Comparison of ENCODE assay signal across 12 mouse cellular contexts in genomic region chr9:61707875-61708274, GRCm38 (mm10).
DNase-seq lines count a peak whose midpoint lies in the region.
"Had no signal": no experiment of that assay in that cellular context is flagged by ENCODE, and none has a peak within 500 bp of the region (broad histone marks: within the 10 kb centered on the region; RNA-seq: fewer than 3 reads in every experiment).

No protein-coding gene starts in this region.

- DNase-seq in adrenal gland, postnatal 14 days: peak; percentile 28
- no peak for DNase-seq in adrenal gland, postnatal 25 days
- peak; percentile 90 for DNase-seq in CD4-positive, CD25-positive, alpha-beta regulatory T cell, adult 2 months (ENCODE audit: low read depth, low spot score)
- DNase-seq in limb, embryonic 10.5 days (ENCODE audit: low spot score): no peak
- peak; percentile 36 to 48 for DNase-seq in spleen, adult 18-20 months
- no peak for DNase-seq in Muller cell, postnatal 12 days (ENCODE audit: inconsistent ontology term)
- DNase-seq in frontal cortex, postnatal 14 days (ENCODE audit: low spot score in 2 of 2): no peak
- no peak for DNase-seq in cerebellum, adult 18-20 months
- DNase-seq: embryo, embryonic 11 days had no signal

- WGBS in limb, embryonic 10.5 days: 68% methylated on average over 7 of the region's 7 CpGs

- H3K9me3 ChIP-seq in limb, embryonic 10.5 days (replicated peaks): no peaks in the 10 kb centered on the region
- H3K9me3 ChIP-seq: forebrain, embryonic 15.5 days; heart, embryonic 13.5 days had no signal

- no peak overlapping the region for H3K4me3 ChIP-seq in limb, embryonic 10.5 days
- H3K4me3 ChIP-seq: forebrain, embryonic 15.5 days; heart, embryonic 13.5 days had no signal

- peaks cover 11% of the 10 kb centered on the region; the same call in 1 of the 2 replicates for H3K27me3 ChIP-seq in limb, embryonic 10.5 days (ENCODE audit: low read depth, poor library complexity, severe bottlenecking)
- H3K27me3 ChIP-seq: forebrain, embryonic 15.5 days had no signal

- no peaks in the 10 kb centered on the region for H3K36me3 ChIP-seq in limb, embryonic 10.5 days
- H3K36me3 ChIP-seq: forebrain, embryonic 15.5 days; heart, embryonic 13.5 days had no signal

- H3K4me1 ChIP-seq in limb, embryonic 10.5 days: peaks cover 47% of the 10 kb centered on the region

- peak overlapping the region; percentile 42 for H3K27ac ChIP-seq in limb, embryonic 10.5 days
- H3K27ac ChIP-seq: forebrain, embryonic 15.5 days; heart, embryonic 13.5 days; kidney, postnatal 0 days had no signal

Comparison
In these comparisons a context has a peak if more than half of its experiments do, and no peak if none do; other contexts are left out.
1. DNase-seq: peak in adrenal gland, postnatal 14 days (single experiment), CD4-positive, CD25-positive, alpha-beta regulatory T cell, adult 2 months (single experiment) and spleen, adult 18-20 months (2 of 2); none in adrenal gland, postnatal 25 days (single experiment), limb, embryonic 10.5 days (single experiment), Muller cell, postnatal 12 days (single experiment), frontal cortex, postnatal 14 days (0 of 2) and cerebellum, adult 18-20 months (0 of 2).